Mouse (Mus musculus) kidney, embryonic 16.5 days (tissue): ENCODE measurements around the gene Spry1. TPM values are rescaled to one million over a fixed set of nuclear protein-coding genes. Genes with fewer than 3 reads are reported as not detected.

Experiments
- ATAC-seq: fragments of 200-750 bp; cut with Nextera tagmentation; 2 replicates; pipeline ENCODE4 v1.8.0; 2017; ENCODE audit warnings: moderate TSS enrichment; ENCODE audit not compliant: low FRiP score, low TSS enrichment
- H3K27ac ChIP-seq: fragments of 300-500 bp; sonication (generic); 2 replicates; pipeline ENCODE4 v1.5.1; 2014; ENCODE audit warnings: low read length
- H3K27me3 ChIP-seq: fragments of 300-500 bp; sonication (generic); 2 replicates; pipeline ENCODE4 v1.6.1; 2014; ENCODE audit warnings: low read length, control low read depth, mixed read lengths; ENCODE audit not compliant: insufficient read depth
- H3K36me3 ChIP-seq: fragments of 300-500 bp; sonication (generic); 2 replicates; pipeline ENCODE4 v1.6.1; 2014; ENCODE audit warnings: low read length, control low read depth, mixed read lengths; ENCODE audit not compliant: insufficient read depth
- H3K4me1 ChIP-seq: fragments of 300-500 bp; sonication (generic); 2 replicates; pipeline ENCODE4 v1.6.1; 2014; ENCODE audit warnings: low read length, control low read depth, mixed read lengths; ENCODE audit not compliant: insufficient read depth
- H3K4me2 ChIP-seq: fragments of 300-500 bp; sonication (generic); replicated peaks from 2 replicates; pipeline ENCODE4 v1.6.1; 2014; ENCODE audit warnings: low read depth, low read length
- H3K4me3 ChIP-seq: fragments of 300-500 bp; sonication (generic); 2 replicates; pipeline ENCODE4 v1.5.1; 2014; ENCODE audit warnings: mild to moderate bottlenecking, low read length
- H3K9ac ChIP-seq: fragments of 300-500 bp; sonication (generic); replicated peaks from 2 replicates; pipeline ENCODE4 v1.6.1; 2014; ENCODE audit warnings: low read length
- H3K9me3 ChIP-seq: fragments of 300-500 bp; sonication (generic); 2 replicates; pipeline ENCODE4 v1.6.1; 2016; ENCODE audit warnings: low read length, control low read depth
- WGBS: fragments of 180-500 bp; shearing (Covaris S2); extraction: QIAGEN DNeasy Blood & Tissue Kit; methylation state at CpG from one replicate; pipeline ENCODE4 v1.1.7; 2014; 5-methylcytosine and 5-hydroxymethylcytosine counted together
- polyA plus RNA-seq: library from polyadenylated mRNA; unstranded; fragments of >200 nt; fragmentation: Nextera tagmentation; extraction: Ambion mirVana; gene quantifications from 2 replicates; pipeline ENCODE4 v1.2.1, GENCODE M21; 2015

Gene Spry1
- polyA plus RNA-seq, 1 experiment from 2014 or later = 36.2 TPM

DNA sequence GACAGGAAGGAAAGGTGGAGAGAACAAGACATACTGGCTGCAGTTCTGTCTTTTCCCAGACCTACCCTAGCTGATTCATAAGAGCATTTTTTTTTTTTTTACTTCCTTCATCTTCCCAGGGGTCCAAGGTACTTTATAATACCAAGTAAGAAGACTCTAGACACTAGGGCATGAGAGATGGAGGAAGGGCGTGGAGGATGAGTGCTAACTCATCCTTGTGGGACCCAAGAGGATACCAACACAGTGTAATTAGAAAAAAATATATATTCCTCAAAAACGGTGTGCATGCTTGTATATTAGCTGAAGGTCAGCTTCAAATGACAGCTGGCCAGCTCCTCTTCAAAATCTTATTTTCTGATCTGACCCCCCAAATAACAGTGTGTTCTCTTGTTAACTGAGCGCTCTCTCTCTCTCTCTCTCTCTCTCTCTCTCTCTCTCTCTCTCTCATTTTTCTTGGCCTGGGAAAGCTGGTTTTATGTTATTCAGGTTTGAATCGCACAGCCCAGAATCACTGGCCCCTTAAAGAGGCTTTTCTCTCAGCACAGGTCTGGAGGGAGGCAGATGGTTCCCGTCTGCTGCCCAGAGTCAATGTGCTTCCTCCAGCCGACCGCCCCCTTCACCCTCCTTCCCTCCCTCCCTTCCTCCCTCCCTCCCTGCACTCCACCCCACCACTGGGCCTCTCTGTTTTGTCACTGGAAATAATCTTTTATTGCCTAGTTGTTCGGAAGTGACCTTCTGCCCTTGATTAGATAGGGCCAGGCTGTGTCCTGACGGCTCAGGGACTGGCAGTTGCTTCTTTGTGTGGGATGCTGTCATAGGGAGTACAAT, 26.8 kb downstream of the Spry1 start:
- WGBS = 7% methylated on average over 9 of the region's 9 CpGs
- peak overlapping the region; percentile 17; the same call in 1 of the 2 replicates for H3K4me2 ChIP-seq

DNA sequence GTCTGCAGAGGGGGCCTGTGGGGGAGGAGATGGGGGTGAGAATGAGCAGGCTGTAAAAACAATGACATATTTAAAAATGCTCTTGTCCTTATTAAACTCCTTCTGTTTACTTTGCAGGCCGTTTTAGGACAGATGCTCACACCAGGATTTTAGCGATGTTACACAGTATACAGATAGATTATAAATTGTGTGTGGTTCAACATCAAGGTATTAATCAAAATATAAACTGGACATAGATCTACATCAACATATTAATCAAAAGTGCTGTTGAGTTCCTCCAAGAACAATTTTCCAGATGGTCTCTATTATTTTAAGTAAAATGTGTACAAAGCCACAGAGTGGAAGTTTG, 27.3 kb downstream of the Spry1 start:
- Histone ChIP-seq H3K27me3 (no peaks in the 10 kb centered on the region), H3K4me2 (0 out of 2 replicates have a peak overlapping the region, but pooled peaks have one; percentile 16)
- no peak for ATAC-seq

More for the DNA sequence above, 26.8 kb downstream of the Spry1 start:
- Histone ChIP-seq H3K4me1 (peaks cover 25% of the 10 kb centered on the region), H3K9ac (no peak overlapping the region), H3K36me3 (peaks cover 12% of the 10 kb centered on the region; the same call in 1 of the 2 replicates), H3K27me3 (no peaks in the 10 kb centered on the region), H3K4me3 (no peak overlapping the region), H3K27ac (peak overlapping the region; percentile 63), H3K9me3 (peaks cover 15% of the 10 kb centered on the region)
- ATAC-seq = peak; percentile 96

DNA sequence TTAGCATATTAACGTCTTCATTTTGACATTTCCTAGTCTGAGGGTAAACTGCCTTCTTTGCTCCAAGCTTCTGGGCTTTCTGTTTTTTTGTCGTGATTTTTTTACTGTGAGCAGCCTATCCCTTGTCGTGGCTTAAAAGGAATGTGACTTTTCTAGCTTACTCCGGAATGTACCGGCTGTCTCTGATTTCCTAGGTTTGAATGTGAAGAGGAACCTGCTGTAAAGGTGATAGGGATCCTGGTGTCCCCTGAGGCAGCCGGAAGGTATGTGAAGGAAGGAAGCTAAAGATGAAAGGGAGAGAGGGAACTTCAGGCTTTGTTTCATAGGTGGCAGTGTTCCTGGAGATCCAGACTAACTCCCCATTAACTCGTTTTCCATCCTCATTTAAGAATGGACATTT, 28.0 kb downstream of the Spry1 start:
- peaks cover 12% of the 10 kb centered on the region; the same call in 1 of the 2 replicates for H3K36me3 ChIP-seq
- no peaks in the 10 kb centered on the region for H3K27me3 ChIP-seq
- WGBS = 22% methylated on average over 7 of the region's 7 CpGs
- no peak for ATAC-seq
- H3K9ac ChIP-seq = no peak overlapping the region
- H3K4me3 ChIP-seq = no peak overlapping the region
- H3K4me1 ChIP-seq = peaks cover 34% of the 10 kb centered on the region
- H3K9me3 ChIP-seq = peaks cover 15% of the 10 kb centered on the region
- H3K27ac ChIP-seq = peak overlapping the region; percentile 76
- H3K4me2 ChIP-seq = no peak overlapping the region

More for the DNA sequence above, 27.3 kb downstream of the Spry1 start:
- 6% methylated on average over 2 of the region's 2 CpGs for WGBS
- H3K4me1 ChIP-seq = peaks cover 27% of the 10 kb centered on the region
- H3K27ac ChIP-seq = peak overlapping the region; percentile 76
- H3K36me3 ChIP-seq = peaks cover 12% of the 10 kb centered on the region; the same call in 1 of the 2 replicates
- H3K9ac ChIP-seq = no peak overlapping the region
- no peak overlapping the region for H3K4me3 ChIP-seq
- peaks cover 15% of the 10 kb centered on the region for H3K9me3 ChIP-seq

DNA sequence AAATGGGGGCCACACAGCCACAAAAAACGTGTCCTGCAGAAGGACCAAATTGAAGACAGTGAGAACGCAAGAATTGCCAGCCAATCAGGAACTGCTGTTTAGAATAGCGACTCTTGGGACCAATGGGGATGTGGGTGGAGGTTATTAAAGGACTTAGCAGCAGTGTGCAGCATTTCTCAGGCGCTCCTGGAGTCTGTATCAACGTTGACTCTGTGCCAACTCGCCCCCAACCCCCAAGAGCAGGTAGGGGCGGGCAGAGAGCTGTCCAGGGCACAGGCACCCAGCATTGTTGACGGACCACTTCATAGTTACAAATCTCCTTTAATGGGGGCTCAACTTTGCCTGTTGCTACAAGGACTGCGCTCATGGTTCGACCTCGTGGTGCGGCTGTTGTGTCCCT, 28.9 kb downstream of the Spry1 start:
- ATAC-seq = no peak
- H3K9me3 ChIP-seq = peaks cover 15% of the 10 kb centered on the region
- peaks cover 40% of the 10 kb centered on the region for H3K4me1 ChIP-seq
- H3K9ac ChIP-seq = no peak overlapping the region
- no peak overlapping the region for H3K4me2 ChIP-seq
- H3K27ac ChIP-seq = no peak overlapping the region
- 94% methylated on average over 12 of the region's 12 CpGs for WGBS
- no peak overlapping the region for H3K4me3 ChIP-seq
- no peaks in the 10 kb centered on the region for H3K27me3 ChIP-seq
- H3K36me3 ChIP-seq = peaks cover 12% of the 10 kb centered on the region; the same call in 1 of the 2 replicates

DNA sequence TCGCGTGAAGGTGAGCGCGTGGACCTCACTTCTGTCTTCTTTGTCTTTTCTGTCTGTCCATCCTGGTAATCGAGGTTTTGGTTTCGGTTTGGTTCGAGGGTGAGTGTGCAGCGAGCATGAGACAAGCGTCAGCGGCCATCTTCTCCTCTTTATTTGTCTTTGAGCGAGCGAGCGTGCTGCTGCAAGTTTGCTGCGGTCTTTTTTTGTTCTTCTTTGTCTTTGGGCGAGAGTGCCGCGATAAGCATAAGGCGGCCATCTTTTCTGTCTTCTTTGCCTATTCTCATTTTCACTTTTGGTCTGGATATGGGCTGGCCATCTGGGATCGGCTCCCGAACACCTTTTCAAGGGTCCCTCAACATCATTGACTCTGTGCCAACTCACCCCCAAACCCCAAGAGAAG, 29.4 kb downstream of the Spry1 start:
- Histone ChIP-seq H3K27me3 (no peaks in the 10 kb centered on the region), H3K36me3 (peaks cover 12% of the 10 kb centered on the region; the same call in 1 of the 2 replicates), H3K4me3 (no peak overlapping the region), H3K4me2 (no peak overlapping the region), H3K9me3 (peaks cover 15% of the 10 kb centered on the region), H3K9ac (no peak overlapping the region), H3K4me1 (peaks cover 45% of the 10 kb centered on the region), H3K27ac (no peak overlapping the region)
- ATAC-seq = no peak
- WGBS = 98% methylated on average over 20 of the region's 20 CpGs

DNA sequence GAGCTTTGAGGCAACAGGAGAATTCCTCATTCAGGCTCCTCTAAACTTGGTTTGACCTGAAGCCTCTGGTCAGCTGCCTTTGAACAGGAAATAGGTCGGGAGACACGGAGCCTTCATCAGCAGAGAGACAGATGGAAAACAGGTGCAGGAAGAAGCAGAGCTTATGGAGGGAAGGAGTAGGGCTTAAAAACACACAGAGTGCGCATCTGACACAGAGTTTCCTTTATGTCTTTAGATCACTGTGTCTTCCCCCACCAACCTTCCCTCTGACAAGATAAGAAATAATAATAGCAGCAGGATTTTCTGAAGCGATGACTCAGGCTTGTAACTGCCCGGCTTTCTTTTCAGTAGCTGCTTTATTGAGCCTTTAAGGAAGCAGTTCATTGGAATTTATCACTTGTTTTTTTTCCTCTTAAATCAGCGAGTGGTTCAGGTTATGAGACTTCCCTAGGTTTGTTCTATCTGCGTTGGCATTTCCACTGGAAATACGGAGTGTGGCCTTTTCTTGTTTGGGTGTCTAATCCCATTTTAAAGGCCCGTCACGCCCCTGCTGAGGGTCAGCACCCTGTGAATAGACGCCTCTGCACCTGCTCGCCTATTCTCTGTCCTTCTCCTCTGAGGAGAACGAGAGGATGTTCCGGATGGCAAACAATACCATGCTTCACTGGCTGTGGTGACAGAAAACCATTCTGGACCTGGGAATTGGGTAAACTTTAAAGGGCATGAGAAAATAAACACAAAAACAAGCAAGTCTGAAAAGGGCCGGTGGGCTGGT, 32.7 kb downstream of the Spry1 start:
- Histone ChIP-seq H3K4me3 (no peak overlapping the region), H3K9me3 (peaks cover 15% of the 10 kb centered on the region), H3K27me3 (no peaks in the 10 kb centered on the region), H3K27ac (no peak overlapping the region), H3K36me3 (peaks cover 12% of the 10 kb centered on the region; the same call in 1 of the 2 replicates), H3K4me1 (peaks cover 30% of the 10 kb centered on the region), H3K9ac (0 out of 2 replicates have a peak overlapping the region, but pooled peaks have one; percentile 14), H3K4me2 (no peak overlapping the region)
- WGBS = 23% methylated on average over 15 of the region's 15 CpGs
- peak; percentile 41; the same call in 1 of the 2 replicates for ATAC-seq

DNA sequence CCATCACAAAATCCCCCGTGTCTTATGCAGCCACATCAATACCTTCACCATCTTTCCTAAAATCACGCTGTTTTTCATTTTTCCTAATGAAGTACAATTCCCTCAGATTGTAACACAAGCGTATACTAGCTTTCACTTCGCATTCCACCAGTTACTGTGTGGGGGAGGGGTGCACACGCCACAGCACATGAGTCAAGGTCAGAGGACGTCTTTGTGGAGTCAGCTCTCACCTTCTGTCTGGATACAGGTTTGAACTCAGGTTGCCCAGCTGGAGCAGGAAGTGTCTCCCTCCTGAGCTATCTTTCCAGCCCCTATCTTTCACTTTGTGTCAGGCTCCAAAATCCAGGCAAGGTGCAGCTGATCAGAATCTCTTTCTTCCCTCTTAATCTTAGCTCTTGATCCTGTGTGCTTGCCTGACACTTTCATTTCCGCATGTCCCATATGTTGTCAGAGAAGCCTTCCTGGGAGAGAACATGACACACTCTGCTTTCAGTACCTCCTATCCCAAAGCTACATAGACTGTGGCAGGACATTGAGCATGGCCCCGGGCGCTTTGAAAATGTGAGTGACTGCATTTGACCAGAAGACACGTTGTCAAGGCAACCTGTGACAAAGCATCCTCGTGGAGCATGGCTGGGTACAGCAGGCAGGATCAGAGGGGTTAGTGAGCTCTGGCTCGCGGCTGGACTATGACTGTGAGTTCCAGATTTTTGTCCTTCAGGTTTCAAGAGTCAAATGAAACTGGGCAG, 33.9 kb downstream of the Spry1 start:
- no peak; the same call in 1 of the 2 replicates for ATAC-seq
- WGBS = 58% methylated on average over 13 of the region's 13 CpGs
- peaks cover 25% of the 10 kb centered on the region for H3K4me1 ChIP-seq
- H3K4me2 ChIP-seq = no peak overlapping the region
- peaks cover 11% of the 10 kb centered on the region for H3K9me3 ChIP-seq
- 0 out of 2 replicates have a peak overlapping the region, but pooled peaks have one; percentile 13 for H3K9ac ChIP-seq
- no peak overlapping the region for H3K4me3 ChIP-seq
- H3K27ac ChIP-seq = no peak overlapping the region
- H3K27me3 ChIP-seq = no peaks in the 10 kb centered on the region
- peaks cover 11% of the 10 kb centered on the region; the same call in 1 of the 2 replicates for H3K36me3 ChIP-seq

DNA sequence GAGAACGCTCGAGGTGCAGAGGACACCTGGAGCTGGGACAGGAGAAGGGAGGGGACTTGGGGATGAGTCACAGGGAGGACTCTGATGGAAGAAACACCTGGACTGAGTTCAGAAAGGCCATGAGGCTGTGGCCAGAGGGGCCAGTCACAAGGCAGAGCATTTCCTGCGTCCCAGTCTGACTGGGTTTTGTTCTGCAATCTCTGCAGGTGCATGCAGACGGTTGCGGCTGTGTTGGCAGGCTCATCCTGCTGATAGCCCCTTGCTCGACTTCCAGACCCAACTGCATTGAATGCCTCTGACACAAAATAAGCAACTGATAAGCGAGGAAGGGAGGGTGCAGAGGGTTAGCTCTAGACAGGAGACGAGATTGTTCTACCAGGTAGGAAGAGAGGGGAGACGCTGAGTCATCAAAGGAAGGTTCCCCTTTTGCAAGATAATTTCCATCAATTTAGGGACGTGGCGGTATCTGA, 35.3 kb downstream of the Spry1 start:
- peaks cover 25% of the 10 kb centered on the region for H3K4me1 ChIP-seq
- H3K27me3 ChIP-seq = no peaks in the 10 kb centered on the region

DNA sequence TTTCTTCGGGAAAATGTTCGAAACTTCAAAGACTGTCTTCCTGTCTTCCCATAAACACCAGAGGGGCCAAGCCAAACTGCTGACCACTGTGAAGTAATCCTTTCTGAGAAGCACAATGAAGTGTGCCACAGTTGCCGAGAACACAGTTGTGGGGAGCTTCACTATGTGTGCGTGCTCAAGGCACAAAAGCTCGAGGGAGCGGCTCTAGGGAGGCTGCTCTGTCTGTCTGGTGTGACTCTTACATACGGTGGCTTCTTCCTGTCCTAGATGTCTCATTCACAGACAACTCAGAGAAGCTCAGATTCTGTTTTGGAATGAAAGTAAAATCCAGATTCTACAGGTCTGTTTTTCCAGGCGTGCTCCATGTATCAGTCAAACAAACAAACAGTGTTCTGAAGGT, 36.5 kb downstream of the Spry1 start:
- no peak for ATAC-seq
- peaks cover 28% of the 10 kb centered on the region for H3K4me1 ChIP-seq
- H3K9me3 ChIP-seq = no peaks in the 10 kb centered on the region
- no peak overlapping the region for H3K4me2 ChIP-seq
- no peak overlapping the region for H3K9ac ChIP-seq
- no peaks in the 10 kb centered on the region for H3K27me3 ChIP-seq
- H3K27ac ChIP-seq = no peak overlapping the region
- WGBS = 83% methylated on average over 8 of the region's 8 CpGs
- no peak overlapping the region for H3K4me3 ChIP-seq
- no peaks in the 10 kb centered on the region for H3K36me3 ChIP-seq

More for the DNA sequence above, 35.3 kb downstream of the Spry1 start:
- H3K4me2 ChIP-seq = no peak overlapping the region
- 80% methylated on average over 11 of the region's 11 CpGs for WGBS
- no peak overlapping the region for H3K4me3 ChIP-seq
- no peak for ATAC-seq
- H3K9me3 ChIP-seq = no peaks in the 10 kb centered on the region
- no peak overlapping the region for H3K9ac ChIP-seq
- H3K27ac ChIP-seq = no peak overlapping the region
- no peaks in the 10 kb centered on the region for H3K36me3 ChIP-seq
